Mouse (Mus musculus) limb, embryonic 11.5 days (tissue): ENCODE measurements around the gene Prr5l. TPM values are rescaled to one million over a fixed set of nuclear protein-coding genes. Genes with fewer than 3 reads are reported as not detected.

ENCODE experiments used
- ATAC-seq: fragments of 200-750 bp; cut with Nextera tagmentation; 2 replicates; pipeline ENCODE4 v1.8.0; 2017; ENCODE audit warnings: low read depth; ENCODE audit not compliant: insufficient number of reproducible peaks, low FRiP score, low TSS enrichment
- DNase-seq: peaks from one replicate; pipeline ENCODE4 v3.0.0-alpha.2; 2015; ENCODE audit warnings: low spot score
- H3K27ac ChIP-seq: fragments of 300-500 bp; sonication (generic); replicated peaks from 2 replicates; pipeline ENCODE4 v1.5.1; 2014; ENCODE audit warnings: low read depth, mild to moderate bottlenecking, low read length
- H3K27me3 ChIP-seq: fragments of 300-500 bp; sonication (generic); 2 replicates; pipeline ENCODE4 v1.6.1; 2014; ENCODE audit warnings: mild to moderate bottlenecking, low read length, mixed read lengths; ENCODE audit not compliant: control insufficient read depth, insufficient read depth
- H3K36me3 ChIP-seq: fragments of 300-500 bp; sonication (generic); 2 replicates; pipeline ENCODE4 v1.6.1; 2014; ENCODE audit warnings: mild to moderate bottlenecking, low read length, moderate library complexity, mixed read lengths; ENCODE audit not compliant: control insufficient read depth, insufficient read depth
- H3K4me1 ChIP-seq: fragments of 300-500 bp; sonication (generic); 2 replicates; pipeline ENCODE4 v1.6.1; 2014; ENCODE audit warnings: low read length, mixed read lengths; ENCODE audit not compliant: control insufficient read depth, insufficient read depth
- H3K4me2 ChIP-seq: fragments of 300-500 bp; sonication (generic); 2 replicates; pipeline ENCODE4 v1.6.1; 2014; ENCODE audit warnings: low read depth, mild to moderate bottlenecking, moderate library complexity; ENCODE audit not compliant: severe bottlenecking
- H3K4me3 ChIP-seq: fragments of 300-500 bp; sonication (generic); 2 replicates; pipeline ENCODE4 v1.5.1; 2014; ENCODE audit warnings: low read depth, low read length
- H3K9ac ChIP-seq: fragments of 300-500 bp; sonication (generic); 2 replicates; pipeline ENCODE4 v1.6.1; 2014; ENCODE audit warnings: mild to moderate bottlenecking, low read length
- H3K9me3 ChIP-seq: fragments of 300-500 bp; sonication (generic); 2 replicates; pipeline ENCODE4 v1.6.1; 2016; ENCODE audit warnings: low read length; ENCODE audit not compliant: control insufficient read depth
- WGBS: fragments of 180-500 bp; shearing (Covaris S2); extraction: QIAGEN DNeasy Blood & Tissue Kit; methylation state at CpG from one replicate; pipeline ENCODE4 v1.1.7; 2014; 5-methylcytosine and 5-hydroxymethylcytosine counted together
- polyA plus RNA-seq: library from polyadenylated mRNA; unstranded; fragments of >200 nt; fragmentation: Nextera tagmentation; extraction: Ambion mirVana; gene quantifications from 2 replicates; pipeline ENCODE4 v1.2.1, GENCODE M21; 2014

Gene Prr5l
- polyA plus RNA-seq = 18.6 and 21.9 TPM in 2 replicates

- Histone ChIP-seq H3K27me3 (no peaks in the 10 kb centered on the region), H3K27ac (no peak within 1 kb of the TSS), H3K36me3 (no peaks in the 10 kb centered on the region), H3K4me3 (no peak within 1 kb of the TSS), H3K4me1 (peaks cover 5% of the 10 kb centered on the region; the same call in 1 of the 2 replicates), H3K9ac (no peak within 1 kb of the TSS), H3K4me2 (no peak within 1 kb of the TSS), H3K9me3 (no peaks in the 10 kb centered on the region)
- DNase-seq (no peak), ATAC-seq (no peak)
- WGBS = 59% methylated on average over 3 of the region's 3 CpGs
These were observed at the start of gene Prr5l for GRCm38 (mm10) chr2:101882998-101883397. Gene Prr5l, minus strand, starts transcription at chr2:101883027.

- H3K4me2 ChIP-seq = no peak overlapping the region
- no peaks in the 10 kb centered on the region for H3K27me3 ChIP-seq
- WGBS = 82% methylated on average over 14 of the region's 14 CpGs
- H3K36me3 ChIP-seq = no peaks in the 10 kb centered on the region
- no peak for ATAC-seq
- no peak for DNase-seq
- no peak overlapping the region for H3K27ac ChIP-seq
- no peak overlapping the region for H3K4me3 ChIP-seq
- no peaks in the 10 kb centered on the region for H3K4me1 ChIP-seq
- no peak overlapping the region for H3K9ac ChIP-seq
- H3K9me3 ChIP-seq = no peaks in the 10 kb centered on the region
These were observed 49.5 kb upstream of the Prr5l start for GRCm38 (mm10) chr2:101932169-101932936.

- Histone ChIP-seq H3K36me3 (no peaks in the 10 kb centered on the region), H3K4me3 (no peak overlapping the region), H3K4me1 (no peaks in the 10 kb centered on the region), H3K27me3 (no peaks in the 10 kb centered on the region), H3K9me3 (no peaks in the 10 kb centered on the region), H3K4me2 (no peak overlapping the region), H3K9ac (no peak overlapping the region), H3K27ac (no peak overlapping the region)
- 87% methylated on average over 12 of the region's 12 CpGs for WGBS
- no peak for DNase-seq
- no peak for ATAC-seq
These were observed 42.9 kb upstream of the Prr5l start for GRCm38 (mm10) chr2:101925591-101926188.

GRCm38 (mm10) chr2:101925183-101925582 lies 42.4 kb upstream of the Prr5l start:
- no peak for ATAC-seq
- 89% methylated on average over 3 of the region's 3 CpGs for WGBS
- Histone ChIP-seq H3K4me1 (no peaks in the 10 kb centered on the region), H3K4me3 (no peak overlapping the region), H3K9ac (no peak overlapping the region), H3K36me3 (no peaks in the 10 kb centered on the region), H3K9me3 (no peaks in the 10 kb centered on the region), H3K27me3 (no peaks in the 10 kb centered on the region), H3K4me2 (no peak overlapping the region), H3K27ac (no peak overlapping the region)
- DNase-seq = no peak

GRCm38 (mm10) chr2:101923181-101923580 lies 40.4 kb upstream of the Prr5l start:
- Histone ChIP-seq H3K27me3 (no peaks in the 10 kb centered on the region), H3K4me3 (no peak overlapping the region), H3K4me1 (no peaks in the 10 kb centered on the region), H3K36me3 (no peaks in the 10 kb centered on the region), H3K9me3 (no peaks in the 10 kb centered on the region), H3K4me2 (no peak overlapping the region), H3K27ac (no peak overlapping the region), H3K9ac (no peak overlapping the region)
- no peak for DNase-seq
- no peak for ATAC-seq
- WGBS = 80% methylated on average over 4 of the region's 4 CpGs

GRCm38 (mm10) chr2:101922302-101922701 lies 39.5 kb upstream of the Prr5l start:
- DNase-seq (no peak), ATAC-seq (no peak)
- Histone ChIP-seq H3K4me2 (no peak overlapping the region), H3K9me3 (no peaks in the 10 kb centered on the region), H3K9ac (no peak overlapping the region), H3K36me3 (no peaks in the 10 kb centered on the region), H3K27ac (no peak overlapping the region), H3K4me1 (no peaks in the 10 kb centered on the region), H3K4me3 (no peak overlapping the region), H3K27me3 (no peaks in the 10 kb centered on the region)
- 89% methylated on average over 4 of the region's 4 CpGs for WGBS

GRCm38 (mm10) chr2:101920136-101920554 lies 37.3 kb upstream of the Prr5l start:
- no peak overlapping the region for H3K27ac ChIP-seq
- no peak for ATAC-seq
- no peak overlapping the region for H3K4me2 ChIP-seq
- H3K9me3 ChIP-seq = no peaks in the 10 kb centered on the region
- no peaks in the 10 kb centered on the region for H3K36me3 ChIP-seq
- H3K4me1 ChIP-seq = no peaks in the 10 kb centered on the region
- no peak overlapping the region for H3K9ac ChIP-seq
- H3K4me3 ChIP-seq = no peak overlapping the region
- DNase-seq = no peak
- H3K27me3 ChIP-seq = no peaks in the 10 kb centered on the region
- 66% methylated on average over 2 of the region's 2 CpGs for WGBS

GRCm38 (mm10) chr2:101918518-101918917 lies 35.7 kb upstream of the Prr5l start:
- H3K9ac ChIP-seq = no peak overlapping the region
- no peaks in the 10 kb centered on the region for H3K27me3 ChIP-seq
- ATAC-seq (no peak), DNase-seq (no peak)
- no peak overlapping the region for H3K4me2 ChIP-seq
- H3K27ac ChIP-seq = no peak overlapping the region
- H3K9me3 ChIP-seq = no peaks in the 10 kb centered on the region
- H3K36me3 ChIP-seq = no peaks in the 10 kb centered on the region
- WGBS = 77% methylated on average over 7 of the region's 7 CpGs
- H3K4me3 ChIP-seq = no peak overlapping the region
- H3K4me1 ChIP-seq = no peaks in the 10 kb centered on the region
